Mouse (Mus musculus) leukemia stem cell, adult 10-12 weeks (primary cell): Measurements from ENCODE around the gene Cmtm5. TPM values are rescaled to one million over a fixed set of nuclear protein-coding genes. Genes with fewer than 3 reads are reported as not detected.

Experiments used
- polyA plus RNA-seq: library from polyadenylated mRNA; stranded (reverse); fragments of >175 nt; gene quantifications from 2 replicates; pipeline ENCODE4 v1.2.3, GENCODE M21; 2012; ENCODE audit warnings: low replicate concordance

The Cmtm5 gene
- not detected in 2 replicates for polyA plus RNA-seq

DNA sequence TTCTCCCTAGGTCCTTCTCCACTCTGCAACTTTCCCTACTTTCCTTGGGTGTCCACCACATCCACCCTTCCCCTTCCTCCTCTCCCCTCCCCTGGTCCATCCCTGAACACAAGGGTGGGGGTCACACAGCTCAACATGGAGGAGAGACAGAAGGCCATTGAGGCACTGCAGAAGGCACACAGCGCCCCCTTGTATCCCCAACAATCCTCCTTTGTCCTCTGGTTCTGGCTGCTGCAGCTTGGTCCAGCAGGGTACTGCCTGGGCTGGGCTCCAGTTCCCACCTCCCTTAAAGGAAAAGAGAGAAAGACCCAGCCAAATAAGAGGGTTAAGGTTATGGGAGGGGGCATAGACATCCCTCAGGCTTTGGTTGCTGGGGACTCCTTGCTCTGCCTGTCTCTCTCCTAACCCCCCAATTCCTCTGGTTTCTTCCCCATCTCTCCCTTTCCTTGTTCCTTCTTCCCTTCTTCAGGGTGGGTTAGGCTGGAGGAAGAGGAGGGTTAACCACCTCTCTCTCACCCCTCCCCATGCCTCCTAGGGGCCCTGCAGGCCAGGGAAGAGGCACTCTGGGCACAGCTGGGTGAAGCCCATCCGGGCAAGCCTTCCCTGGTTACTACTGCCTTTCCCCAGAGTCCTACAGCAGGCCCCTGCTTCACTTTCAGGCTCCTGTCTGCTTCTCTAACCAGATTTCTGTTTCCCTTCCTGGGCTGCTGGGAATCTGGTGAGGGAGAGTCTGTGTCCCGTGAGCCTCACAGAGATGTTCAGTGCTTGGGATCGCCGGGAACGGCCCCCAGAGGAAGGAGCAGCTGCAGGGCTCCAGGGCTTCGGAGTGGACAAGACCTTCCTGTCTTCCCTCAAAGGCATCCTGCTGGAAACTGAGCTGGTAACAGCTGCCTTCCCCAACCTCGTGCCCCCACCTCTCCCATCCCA lies at the start of gene Cmtm5:
Gene Cmtm5, plus strand, starts transcription at position 358 of the 927 bp plus-strand sequence.

DNA sequence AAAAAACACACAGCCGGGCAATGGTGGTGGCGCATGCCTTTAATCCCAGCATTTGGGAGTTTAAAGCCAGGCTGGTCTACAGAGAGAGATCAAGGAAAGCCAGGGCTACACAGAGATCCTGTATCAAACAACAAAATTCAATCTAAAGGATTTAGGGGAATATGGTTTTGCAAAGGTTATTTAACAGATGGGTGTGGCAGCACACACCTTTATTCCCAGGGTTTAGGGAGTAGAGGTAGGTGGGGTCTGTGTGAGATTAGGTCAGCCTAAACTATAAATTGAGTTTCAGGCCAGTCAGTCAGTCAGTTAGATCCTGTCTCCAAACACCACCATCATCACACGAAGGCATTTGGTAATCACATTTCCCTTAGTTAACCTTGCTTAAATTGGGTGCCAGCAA lies 43.9 kb upstream of the Cmtm5 start, which contains the start of gene Pabpn1:
Gene Pabpn1, plus strand, starts transcription at position 301 of the 400 bp plus-strand sequence.

DNA sequence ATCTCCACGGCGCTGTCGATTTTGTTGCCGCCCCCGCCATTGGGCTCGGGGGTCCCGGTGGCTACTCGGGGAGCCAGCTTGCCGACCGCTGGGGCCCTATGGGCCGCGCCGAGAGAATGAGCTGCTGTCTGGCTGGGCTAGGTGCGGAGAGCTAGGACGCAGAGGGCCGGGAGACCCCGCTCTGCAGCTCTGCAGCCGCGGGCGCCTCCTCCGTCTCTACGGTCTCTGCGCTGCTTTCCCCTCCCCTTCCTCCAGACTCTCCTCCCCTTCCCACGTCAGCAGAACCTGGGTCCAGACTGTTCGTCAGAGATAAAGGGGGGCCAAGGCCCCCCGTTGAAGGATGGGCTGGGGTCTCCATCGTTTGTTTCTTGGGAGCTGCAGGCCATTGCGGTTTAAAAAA lies 23.2 kb upstream of the Cmtm5 start, which contains the start of gene Slc22a17:
Gene Slc22a17, minus strand, starts transcription at position 247 of the 400 bp plus-strand sequence.

DNA sequence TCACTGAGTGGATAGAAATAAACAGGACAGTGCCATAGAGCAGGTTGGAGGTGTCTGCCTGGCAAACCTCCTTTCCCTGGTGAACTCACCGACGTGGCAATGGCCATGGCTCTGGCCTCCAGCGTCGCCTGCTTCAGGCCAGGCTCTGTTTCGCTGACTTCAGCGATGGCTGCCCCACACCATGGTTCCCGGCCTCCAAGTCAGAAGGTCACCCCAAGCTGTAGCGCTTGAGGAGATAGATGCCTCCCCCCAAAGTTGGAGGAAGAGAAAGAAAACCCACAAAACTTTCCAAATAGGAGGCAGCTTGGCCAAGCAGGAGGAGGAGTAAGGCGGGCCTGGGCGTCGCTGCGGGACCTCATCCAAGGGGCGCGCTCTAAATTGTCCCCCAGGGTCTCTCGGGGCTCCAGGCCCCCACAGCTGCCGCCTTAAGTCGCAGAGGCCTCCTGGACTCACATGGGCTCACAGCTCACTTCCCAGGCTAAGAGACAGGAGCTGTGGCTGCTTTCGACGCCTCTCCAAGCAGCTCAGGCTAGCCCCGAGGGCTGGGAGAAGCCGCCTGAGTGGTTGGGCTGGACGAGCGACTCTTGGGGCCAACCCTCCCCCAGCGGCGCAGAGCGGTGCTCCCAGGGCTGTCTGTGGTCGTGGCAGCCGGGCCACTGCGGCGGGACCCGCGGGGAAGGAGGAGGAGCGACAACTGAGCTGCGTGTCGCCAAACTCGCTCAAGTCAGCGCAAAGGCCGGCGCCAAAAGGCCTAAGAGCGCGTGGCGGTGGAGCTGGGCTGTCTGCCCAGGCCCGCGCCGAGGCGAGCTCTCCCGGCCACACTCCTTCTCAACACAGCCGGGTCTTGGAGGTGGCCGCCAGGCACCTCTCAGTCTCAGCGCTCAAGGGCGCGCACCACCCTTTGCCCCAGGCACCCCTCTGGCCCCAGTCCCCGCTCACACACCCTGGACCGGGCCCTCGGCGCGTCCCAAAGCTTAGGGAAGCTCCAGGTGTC lies 10.4 kb upstream of the Cmtm5 start, which contains the start of gene Efs:
Gene Efs, minus strand, starts transcription at position 778 of the 994 bp plus-strand sequence.

DNA sequence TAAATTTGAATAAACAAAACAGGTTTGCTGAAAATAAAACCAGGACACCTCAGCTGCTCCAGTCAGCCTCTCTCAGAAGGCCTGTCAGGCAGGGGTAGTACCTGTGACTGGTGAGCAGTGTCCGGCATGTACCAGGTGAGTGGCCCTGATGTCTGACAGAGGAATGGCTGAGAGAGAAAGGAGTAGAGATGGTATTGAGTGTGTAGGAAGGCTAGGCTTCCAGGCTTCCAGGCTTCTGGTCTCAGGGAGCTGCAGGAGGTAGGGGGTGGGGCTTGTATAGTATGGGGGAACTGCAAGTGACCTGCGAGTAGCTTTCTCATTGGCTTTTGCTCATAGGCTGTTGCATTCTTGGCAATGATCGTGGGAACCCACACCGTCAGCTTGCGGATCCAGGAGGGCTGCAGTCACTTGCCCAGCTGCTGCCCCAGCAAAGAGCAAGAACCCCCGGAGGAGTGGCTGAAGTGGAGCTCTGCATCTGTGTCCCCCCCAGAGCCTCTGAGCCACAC lies 3.4 kb upstream of the Cmtm5 start, which contains the start of gene Il25:
Gene Il25, plus strand, starts transcription at position 51 of the 506 bp plus-strand sequence.

DNA sequence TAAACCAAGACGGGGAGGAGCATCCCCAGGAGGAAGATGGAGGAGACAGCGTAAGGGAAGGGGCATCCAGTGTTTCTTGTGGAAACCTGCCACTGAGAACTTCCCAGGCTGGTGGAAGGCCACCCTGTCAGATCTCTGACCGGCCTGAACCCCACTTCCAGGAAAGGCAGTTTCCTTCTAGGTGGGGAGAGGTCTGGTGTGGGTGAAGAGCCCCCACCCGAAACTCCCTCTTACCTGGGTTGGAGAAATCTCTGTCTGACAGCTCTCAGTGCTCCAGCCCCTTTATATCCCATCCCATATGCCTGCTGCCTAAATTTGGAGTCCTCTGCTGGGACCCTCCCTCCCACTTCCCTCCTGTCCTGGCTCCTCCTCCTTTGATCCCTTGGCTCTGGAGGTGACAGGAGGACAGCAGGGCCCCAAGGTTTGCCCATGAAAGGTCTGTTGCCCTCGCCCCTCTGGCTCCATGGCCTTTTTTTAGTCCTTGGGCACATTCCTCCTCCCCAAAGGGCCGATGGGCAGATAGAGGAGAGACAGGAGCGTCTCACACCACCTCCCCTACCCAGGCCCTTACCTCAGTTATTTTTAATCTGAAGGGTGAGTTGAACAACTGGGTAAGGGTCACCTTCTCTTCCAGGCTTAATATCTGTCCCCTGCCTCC lies 30.4 kb downstream of the Cmtm5 start, which contains the start of gene Myh6:
Gene Myh6, minus strand, starts transcription at position 608 of the 658 bp plus-strand sequence.

DNA sequence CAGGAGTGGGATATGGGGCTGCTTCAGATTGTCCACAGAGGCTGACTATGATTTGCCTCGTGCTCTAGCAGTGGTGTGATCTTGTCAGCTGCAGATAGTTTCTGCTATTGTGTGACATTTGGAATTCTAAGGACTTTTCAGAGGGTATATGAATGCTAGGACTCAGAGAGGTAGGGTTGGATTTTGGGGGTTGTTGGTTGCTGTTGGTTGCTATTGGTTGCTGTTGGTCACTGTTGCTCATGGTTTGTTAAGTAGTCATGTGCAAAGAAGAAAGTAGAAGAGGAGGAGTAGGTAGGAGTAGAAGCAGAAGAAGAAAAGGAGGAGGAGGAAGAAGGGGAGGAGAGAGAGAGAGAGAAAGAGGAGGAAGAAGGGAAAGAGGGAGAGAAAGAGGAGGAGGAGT lies 40.6 kb downstream of the Cmtm5 start, which contains the start of gene Gm17428:
Gene Gm17428, plus strand, starts transcription at position 301 of the 400 bp plus-strand sequence.

Other genes with a start within 250 kb of the Cmtm5 start
- 173 and 343 TPM in 2 replicates for gene Acin1, start 249.3 kb upstream of the Cmtm5 start, polyA plus RNA-seq
- not detected in 2 replicates for gene Gm29776, start 237.4 kb upstream of the Cmtm5 start, polyA plus RNA-seq
- gene Cebpe, start 224.1 kb upstream of the Cmtm5 start, polyA plus RNA-seq, result 1.6 and 3.1 TPM in 2 replicates
- gene Slc7a8, start 154.3 kb upstream of the Cmtm5 start, polyA plus RNA-seq, result 19.6 and 21.8 TPM in 2 replicates
- not detected in 2 replicates for gene Rnf212b, start 122.1 kb upstream of the Cmtm5 start, polyA plus RNA-seq
- 0.86 and 0.91 TPM in 2 replicates for gene Homez, start 65.3 kb upstream of the Cmtm5 start, polyA plus RNA-seq
- 1.2 TPM in 2 replicates for gene Ppp1r3e, start 58.7 kb upstream of the Cmtm5 start, polyA plus RNA-seq
- 48.9 and 77.3 TPM in 2 replicates for gene Bcl2l2, start 52.9 kb upstream of the Cmtm5 start, polyA plus RNA-seq
- gene Gm20521, start 52.8 kb upstream of the Cmtm5 start, polyA plus RNA-seq, result 10.1 and 11.1 TPM in 2 replicates
- gene Pabpn1, start 43.8 kb upstream of the Cmtm5 start, polyA plus RNA-seq, result 165 and 331 TPM in 2 replicates
- gene Slc22a17, start 23.1 kb upstream of the Cmtm5 start, polyA plus RNA-seq, result 1.7 and 2.0 TPM in 2 replicates
- gene Efs, start 10.1 kb upstream of the Cmtm5 start, polyA plus RNA-seq, result 0.27 and 0.41 TPM in 2 replicates
- gene Il25, start 3.6 kb upstream of the Cmtm5 start, polyA plus RNA-seq, result not detected in 2 replicates
- 0.52 TPM in 1 of 2 replicates, not detected in the other for gene Myh6, start 30.7 kb downstream of the Cmtm5 start, polyA plus RNA-seq
- not detected in 2 replicates for gene Gm17428, start 40.7 kb downstream of the Cmtm5 start, polyA plus RNA-seq
- gene Myh7, start 58.4 kb downstream of the Cmtm5 start, polyA plus RNA-seq, result not detected in 2 replicates
- 35.4 and 46.8 TPM in 2 replicates for gene Ngdn, start 79.2 kb downstream of the Cmtm5 start, polyA plus RNA-seq
- 7.2 and 11.2 TPM in 2 replicates for gene Zfhx2, start 156.1 kb downstream of the Cmtm5 start, polyA plus RNA-seq
- 2.2 and 3.4 TPM in 2 replicates for gene Thtpa, start 158.5 kb downstream of the Cmtm5 start, polyA plus RNA-seq
- gene Ap1g2, start 170.3 kb downstream of the Cmtm5 start, polyA plus RNA-seq, result 11.8 and 17.7 TPM in 2 replicates
- not detected in 2 replicates for gene Jph4, start 180.7 kb downstream of the Cmtm5 start, polyA plus RNA-seq